Mouse (Mus musculus) CH12.LX (cell line): ENCODE data around the gene Rrbp1. TPM values are rescaled to one million over a fixed set of nuclear protein-coding genes. Genes with fewer than 3 reads are reported as not detected.

Source experiments
- DNase-seq: peaks from one replicate; pipeline ENCODE4 v3.0.0-alpha.2; 2013; ENCODE audit errors: extremely low read depth
- H3K27ac ChIP-seq: 2 replicates; pipeline ENCODE4 v1.5.1; 2012; ENCODE audit warnings: low read depth, mild to moderate bottlenecking, control low read depth, moderate library complexity; ENCODE audit not compliant: insufficient read depth
- H3K27me3 ChIP-seq: replicated peaks from 2 replicates; pipeline ENCODE3; 2012; ENCODE audit warnings: inconsistent platforms
- H3K36me3 ChIP-seq, 2 experiments: replicated peaks in 1 of 2; 2 replicates each; pipeline versions ENCODE3 to v1.6.1; 2012; ENCODE audit warnings: inconsistent platforms in 1 of 2, low read length in 1 of 2, mild to moderate bottlenecking in 1 of 2, mixed read lengths in 1 of 2, moderate library complexity in 1 of 2; ENCODE audit not compliant: control insufficient read depth in 1 of 2, insufficient read depth in 1 of 2
- H3K4me1 ChIP-seq, 2 experiments: 2 replicates each; pipeline ENCODE4 v1.6.1; 2012; ENCODE audit warnings: inconsistent platforms in 1 of 2, moderate library complexity in 1 of 2; ENCODE audit not compliant: insufficient read depth in 2 of 2, control insufficient read depth in 1 of 2
- H3K4me2 ChIP-seq: 2 replicates; pipeline ENCODE4 v1.6.1; 2012; ENCODE audit warnings: low read depth, mild to moderate bottlenecking, control low read depth; ENCODE audit not compliant: poor library complexity, insufficient read depth, severe bottlenecking
- H3K4me3 ChIP-seq, 3 experiments: fragments of 150-350 bp in 1 of 3; sonication (generic) in 1 of 3; replicated peaks in 1 of 3; 2 replicates each; pipeline versions ENCODE3 to v1.5.1; 2011 to 2012; ENCODE audit warnings: low read depth in 2 of 3, low read length in 2 of 3, mild to moderate bottlenecking in 2 of 3, moderate library complexity in 2 of 3, control low read depth in 1 of 3, improper control_type of control experiment in 1 of 3, inconsistent platforms in 1 of 3, mixed read lengths in 1 of 3; ENCODE audit not compliant: poor library complexity in 1 of 3
- H3K79me2 ChIP-seq: replicated peaks from 2 replicates; pipeline ENCODE4 v1.6.1; 2012; ENCODE audit warnings: mild to moderate bottlenecking, moderate library complexity; ENCODE audit not compliant: control insufficient read depth, poor library complexity, insufficient read depth, severe bottlenecking; ENCODE audit errors: extremely low read depth
- H3K9ac ChIP-seq: 2 replicates; pipeline ENCODE4 v1.6.1; 2012; ENCODE audit warnings: low read depth, mild to moderate bottlenecking, control low read depth, moderate library complexity; ENCODE audit not compliant: insufficient read depth
- H3K9me3 ChIP-seq: replicated peaks from 2 replicates; pipeline ENCODE3; 2012; ENCODE audit warnings: low read length, inconsistent platforms, mixed read lengths
- BHLHE40 ChIP-seq: IDR thresholded peaks from 2 replicates; pipeline ENCODE4 v1.6.1; 2011; ENCODE audit warnings: mild to moderate bottlenecking, low read depth, low read length, improper control_type of control experiment
- CHD1 ChIP-seq: IDR thresholded peaks from 2 replicates; pipeline ENCODE4 v1.6.1; 2012; ENCODE audit warnings: low read depth, low read length, improper control_type of control experiment, inconsistent platforms
- E2F4 ChIP-seq: IDR thresholded peaks from 2 replicates; pipeline ENCODE4 v1.6.1; 2011; ENCODE audit warnings: low read depth, low read length, improper control_type of control experiment; ENCODE audit not compliant: insufficient replicate concordance
- ELF1 ChIP-seq: IDR thresholded peaks from 2 replicates; pipeline ENCODE4 v1.6.1; 2014; ENCODE audit warnings: low read depth, mild to moderate bottlenecking, inconsistent platforms, low read length, improper control_type of control experiment
- GABPA ChIP-seq: IDR thresholded peaks from 2 replicates; pipeline ENCODE4 v1.6.1; 2012; ENCODE audit warnings: low read depth, low read length, improper control_type of control experiment, inconsistent platforms; ENCODE audit not compliant: insufficient replicate concordance
- JUN ChIP-seq: IDR thresholded peaks from 2 replicates; pipeline ENCODE4 v1.6.1; 2011; ENCODE audit warnings: low read depth, mild to moderate bottlenecking, low read length, improper control_type of control experiment, moderate library complexity; ENCODE audit not compliant: insufficient read depth
- JUND ChIP-seq: conservative IDR thresholded peaks from 2 replicates; pipeline ENCODE4 v1.6.1; 2011; ENCODE audit warnings: low read depth, low read length, improper control_type of control experiment
- MAX ChIP-seq: IDR thresholded peaks from 2 replicates; pipeline ENCODE4 v1.6.1; 2011; ENCODE audit warnings: low read length, improper control_type of control experiment
- MAZ ChIP-seq: IDR thresholded peaks from 2 replicates; pipeline ENCODE4 v1.6.1; 2012; ENCODE audit warnings: low read depth, mild to moderate bottlenecking, inconsistent platforms, low read length, improper control_type of control experiment, moderate library complexity
- MEF2A ChIP-seq: IDR thresholded peaks from 2 replicates; pipeline ENCODE4 v1.6.1; 2014; ENCODE audit warnings: low read depth, mild to moderate bottlenecking, inconsistent platforms, low read length, improper control_type of control experiment, borderline replicate concordance
- NELFE ChIP-seq: IDR thresholded peaks from 2 replicates; pipeline ENCODE4 v1.6.1; 2011; ENCODE audit warnings: low read depth, low read length, improper control_type of control experiment
- POLR2A ChIP-seq: IDR thresholded peaks from 2 replicates; pipeline ENCODE4 v1.6.1; 2011; ENCODE audit warnings: low read depth, mild to moderate bottlenecking, improper control_type of control experiment, low read length
- POLR2AphosphoS2 ChIP-seq: IDR thresholded peaks from 2 replicates; pipeline ENCODE4 v1.6.1; 2011; ENCODE audit warnings: low read depth, low read length, improper control_type of control experiment
- RAD21 ChIP-seq: IDR thresholded peaks from 2 replicates; pipeline ENCODE4 v1.6.1; 2011; ENCODE audit warnings: low read depth, mild to moderate bottlenecking, low read length, improper control_type of control experiment, moderate library complexity
- RCOR1 ChIP-seq: conservative IDR thresholded peaks from 2 replicates; pipeline ENCODE4 v1.6.1; 2012; ENCODE audit warnings: low read depth, mild to moderate bottlenecking, inconsistent platforms, low read length, improper control_type of control experiment
- TCF12 ChIP-seq: IDR thresholded peaks from 2 replicates; pipeline ENCODE4 v1.6.1; 2014; ENCODE audit warnings: low read depth, mild to moderate bottlenecking, inconsistent platforms, low read length, improper control_type of control experiment
- ZKSCAN1 ChIP-seq: IDR thresholded peaks from 2 replicates; pipeline ENCODE4 v1.6.1; 2012; ENCODE audit warnings: low read depth, inconsistent platforms, low read length, improper control_type of control experiment, borderline replicate concordance
- ZMIZ1 ChIP-seq: IDR thresholded peaks from 2 replicates; pipeline ENCODE4 v1.6.1; 2012; ENCODE audit warnings: low read depth, mild to moderate bottlenecking, inconsistent platforms, low read length, improper control_type of control experiment
- dilution Hi-C: fragments of 300-500 bp; cut with MboI; formaldehyde crosslinking; loops from 2 replicates; pipeline ENCODE4 v1.14.3; 2020; ENCODE audit warnings: low sequenced_read_pairs; ENCODE audit not compliant: extremely low pct_unique_long_range_greater_than_20kb, extremely low pct_ligation_motif_present
- in situ Hi-C: fragments of 300-500 bp; cut with MboI; formaldehyde crosslinking; loops from 3 replicates; pipeline ENCODE4 v1.14.3; 2019; ENCODE audit warnings: low sequenced_read_pairs, low pct_ligation_motif_present, low pct_unique_long_range_greater_than_20kb, mixed read lengths
- polyA plus RNA-seq: library from polyadenylated mRNA; unstranded; fragments of >175 nt; gene quantifications from 2 replicates; pipeline ENCODE4 v1.2.1, GENCODE M21; 2012; ENCODE audit warnings: low read depth; ENCODE audit not compliant: insufficient read length
- total RNA-seq, 2 experiments: library from RNA; depleted of rRNA; stranded (reverse); fragments of 300-350 nt in 1 of 2; fragments of >200 nt in 1 of 2; gene quantifications; 2 replicates each; pipeline ENCODE4 v1.2.3; 2012 to 2014

Gene Rrbp1
- total and polyA plus RNA-seq, 3 experiments = 42.4 to 127 (median 49.3) TPM

DNA sequence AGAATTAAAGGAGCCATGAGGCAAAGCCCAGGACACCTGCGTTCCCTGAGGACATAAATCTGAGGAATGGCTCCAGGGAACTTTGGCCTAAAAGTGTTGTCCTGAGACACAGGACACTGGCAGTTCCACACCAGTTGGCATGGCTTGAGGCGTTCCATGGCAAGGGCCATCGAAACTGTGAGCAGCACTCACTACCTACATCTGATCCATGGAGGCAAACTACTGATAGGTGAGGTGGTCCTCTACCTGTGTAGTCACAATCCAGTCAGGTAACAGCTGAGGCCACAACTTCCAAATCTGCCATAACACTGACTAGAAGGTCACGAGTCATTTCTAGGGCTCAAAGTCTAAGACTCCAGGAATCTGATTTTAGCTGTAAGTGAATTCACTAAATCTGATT, 55.3 kb downstream of the Rrbp1 start:
- dilution Hi-C loops (no loop called here), in situ Hi-C loops (no loop called here)
- H3K36me3 ChIP-seq = peaks cover 66 to 79% of the 10 kb centered on the region in 2 experiments
- H3K4me3 ChIP-seq = no peak overlapping the region
- H3K4me2 ChIP-seq = no peak overlapping the region
- peaks cover under 1% of the 10 kb centered on the region for H3K9me3 ChIP-seq
- no peak overlapping the region for H3K27ac ChIP-seq
- no peak for DNase-seq
- no peaks in the 10 kb centered on the region for H3K4me1 ChIP-seq
- no peaks in the 10 kb centered on the region for H3K27me3 ChIP-seq
- no peaks in the 10 kb centered on the region for H3K79me2 ChIP-seq
- TF ChIP-seq JUN = no peak
- no peak for TF ChIP-seq RAD21
- TF ChIP-seq ZMIZ1 = no peak
- no peak for TF ChIP-seq JUND
- no peak for TF ChIP-seq MEF2A
- TF ChIP-seq ELF1 = no peak
- no peak for TF ChIP-seq MAX
- no peak for TF ChIP-seq ZKSCAN1
- no peak for TF ChIP-seq GABPA
- no peak for TF ChIP-seq NELFE
- TF ChIP-seq RCOR1 = no peak
- no peak for TF ChIP-seq MAZ
- no peak for TF ChIP-seq POLR2A
- TF ChIP-seq CHD1 = no peak
- no peak for TF ChIP-seq E2F4
- no peak for TF ChIP-seq POLR2AphosphoS2
- TF ChIP-seq TCF12 = no peak
- no peak overlapping the region for H3K9ac ChIP-seq

DNA sequence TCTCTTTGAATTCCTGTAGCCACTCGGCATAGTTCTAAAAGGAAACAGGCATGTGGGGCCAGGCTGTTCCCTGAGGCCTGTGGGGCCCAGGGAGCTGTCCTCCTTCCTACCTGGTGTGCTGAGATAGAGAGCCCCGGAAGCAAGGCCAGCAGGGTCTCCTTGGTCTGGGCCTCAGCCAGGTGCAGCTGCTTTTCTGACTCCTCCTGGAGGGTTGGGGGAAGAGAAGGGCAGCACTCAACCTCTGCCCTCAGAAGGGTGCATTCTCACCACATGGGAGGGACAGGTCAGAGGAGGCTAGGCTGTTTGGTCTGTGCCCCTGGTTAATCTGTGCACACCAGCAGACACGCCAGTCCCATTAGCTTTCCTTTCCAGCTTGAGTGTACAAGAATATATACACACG, 56.1 kb downstream of the Rrbp1 start:
- peaks cover 70 to 84% of the 10 kb centered on the region in 2 experiments for H3K36me3 ChIP-seq
- dilution Hi-C loops = no loop called here

More for the DNA sequence above, 56.1 kb downstream of the Rrbp1 start:
- H3K27ac ChIP-seq = no peak overlapping the region
- no peaks in the 10 kb centered on the region for H3K27me3 ChIP-seq
- H3K4me1 ChIP-seq = no peaks in the 10 kb centered on the region
- DNase-seq = no peak
- H3K9me3 ChIP-seq = no peaks in the 10 kb centered on the region
- H3K4me3 ChIP-seq = no peak overlapping the region
- no peak overlapping the region for H3K4me2 ChIP-seq
- in situ Hi-C loops = no loop called here
- no peaks in the 10 kb centered on the region for H3K79me2 ChIP-seq
- TF ChIP-seq NELFE = no peak
- no peak; the same call in 1 of the 2 replicates for TF ChIP-seq POLR2A
- no peak for TF ChIP-seq CHD1
- no peak for TF ChIP-seq ELF1
- no peak for TF ChIP-seq ZKSCAN1
- TF ChIP-seq RAD21 = no peak
- no peak for TF ChIP-seq BHLHE40
- no peak for TF ChIP-seq E2F4
- TF ChIP-seq ZMIZ1 = no peak
- TF ChIP-seq, all 38 proteins: peak for 0
- no peak overlapping the region for H3K9ac ChIP-seq
